Mouse (Mus musculus) monocyte, adult 5-6 weeks (primary cell): ENCODE results near the gene Gm38431. TPM values are rescaled to one million over a fixed set of nuclear protein-coding genes. Genes with fewer than 3 reads are reported as not detected.

Experiments
- ATAC-seq: fragments of 153-309, 156-312 bp; replicated peaks from 2 replicates; pipeline ENCODE4 v1.8.0; 2017; ENCODE audit warnings: mild to moderate bottlenecking; ENCODE audit not compliant: low TSS enrichment, insufficient number of reproducible peaks, severe bottlenecking, poor library complexity, low FRiP score
- total RNA-seq: library from RNA; stranded (forward); fragments of 200-1000, 200-491, 200-594 nt; gene quantifications from 3 replicates; pipeline ENCODE4 v1.2.3, GENCODE M21; 2017

Gm38431 gene
- total RNA-seq, 1 experiment from 2014 or later = 2.3 TPM

DNA sequence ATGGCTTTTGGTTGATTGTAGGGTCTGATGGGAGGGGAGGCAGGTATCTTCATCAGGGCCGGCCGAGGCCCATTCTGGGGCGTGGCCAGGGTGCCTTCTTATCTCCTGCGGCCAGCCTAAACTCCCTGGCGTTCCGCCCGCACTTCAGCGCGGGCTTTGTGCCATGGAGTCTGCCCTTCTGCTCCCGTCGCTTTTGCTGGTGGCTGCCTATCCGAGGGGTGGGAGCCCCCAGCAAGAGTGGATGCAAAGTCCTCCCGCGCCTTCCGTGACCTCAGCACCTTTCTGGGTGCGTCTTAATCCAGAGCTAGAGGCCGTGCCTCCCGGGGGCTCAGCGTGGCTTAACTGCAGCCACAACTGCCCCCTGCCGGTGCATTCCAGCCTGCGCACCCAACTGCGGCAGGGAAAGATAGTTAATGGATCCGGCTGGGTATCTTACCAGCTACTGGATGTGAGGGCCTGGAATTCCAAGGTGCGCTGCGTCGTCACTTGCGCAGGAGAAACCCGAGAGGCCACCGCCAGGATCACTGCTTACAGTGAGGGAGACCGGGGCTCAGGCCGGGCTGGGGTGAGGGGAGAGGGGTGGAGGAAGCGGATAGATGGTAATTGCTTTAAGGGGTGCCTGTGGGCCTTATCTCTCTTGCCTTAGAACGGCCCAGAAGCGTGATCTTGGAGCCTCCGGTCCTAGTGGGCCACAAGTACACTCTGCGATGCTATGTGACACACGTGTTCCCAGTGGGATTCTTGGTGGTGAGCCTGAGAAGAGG lies 62.3 kb downstream of the Gm38431 start, which contains the start of gene Icam4:
TSS of gene Icam4 (plus strand) at position 83 of the 764 bp plus-strand sequence.
- peak; percentile 28 for ATAC-seq

DNA sequence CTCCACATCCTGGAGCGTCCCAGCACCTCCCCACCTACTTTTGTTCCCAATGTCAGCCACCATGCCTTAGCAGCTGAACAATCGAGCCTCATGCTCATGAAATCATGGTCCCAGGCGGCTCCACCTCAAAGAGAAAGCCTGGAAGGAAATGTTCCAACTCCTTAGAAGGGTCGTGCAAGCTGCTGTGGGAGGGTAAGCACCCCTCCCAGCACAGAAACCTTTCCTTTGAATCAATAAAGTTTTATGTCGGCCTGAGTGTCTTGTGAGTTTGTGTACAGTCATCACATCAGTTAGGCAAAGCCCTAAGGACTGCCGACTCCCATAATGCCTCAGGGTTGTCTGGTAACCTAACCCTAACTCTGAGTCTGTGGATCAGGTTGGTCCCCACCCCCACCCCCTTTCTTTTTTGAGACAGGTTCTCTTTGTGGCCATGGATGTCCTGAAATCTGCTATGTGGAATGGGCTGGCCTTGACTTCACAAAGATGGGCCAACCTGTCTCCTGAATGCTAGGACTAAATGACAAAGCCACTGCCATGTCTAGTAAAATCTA lies 63.2 kb downstream of the Gm38431 start:
- ATAC-seq = no peak

DNA sequence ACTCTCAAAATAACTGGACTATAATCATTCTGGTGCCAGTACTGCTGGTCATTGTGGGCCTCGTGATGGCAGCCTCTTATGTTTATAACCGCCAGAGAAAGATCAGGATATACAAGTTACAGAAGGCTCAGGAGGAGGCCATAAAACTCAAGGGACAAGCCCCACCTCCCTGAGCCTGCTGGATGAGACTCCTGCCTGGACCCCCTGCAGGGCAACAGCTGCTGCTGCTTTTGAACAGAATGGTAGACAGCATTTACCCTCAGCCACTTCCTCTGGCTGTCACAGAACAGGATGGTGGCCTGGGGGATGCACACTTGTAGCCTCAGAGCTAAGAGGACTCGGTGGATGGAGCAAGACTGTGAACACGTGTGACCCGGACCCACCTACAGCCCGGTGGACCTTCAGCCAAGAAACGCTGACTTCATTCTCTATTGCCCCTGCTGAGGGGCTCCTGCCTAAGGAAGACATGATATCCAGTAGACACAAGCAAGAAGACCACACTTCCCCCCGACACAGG lies 64.0 kb downstream of the Gm38431 start:
- ATAC-seq = no peak

- no peak for ATAC-seq
Observed at GRCm38 (mm10) chr9:21026849-21027248, 64.9 kb downstream of the Gm38431 start.

DNA sequence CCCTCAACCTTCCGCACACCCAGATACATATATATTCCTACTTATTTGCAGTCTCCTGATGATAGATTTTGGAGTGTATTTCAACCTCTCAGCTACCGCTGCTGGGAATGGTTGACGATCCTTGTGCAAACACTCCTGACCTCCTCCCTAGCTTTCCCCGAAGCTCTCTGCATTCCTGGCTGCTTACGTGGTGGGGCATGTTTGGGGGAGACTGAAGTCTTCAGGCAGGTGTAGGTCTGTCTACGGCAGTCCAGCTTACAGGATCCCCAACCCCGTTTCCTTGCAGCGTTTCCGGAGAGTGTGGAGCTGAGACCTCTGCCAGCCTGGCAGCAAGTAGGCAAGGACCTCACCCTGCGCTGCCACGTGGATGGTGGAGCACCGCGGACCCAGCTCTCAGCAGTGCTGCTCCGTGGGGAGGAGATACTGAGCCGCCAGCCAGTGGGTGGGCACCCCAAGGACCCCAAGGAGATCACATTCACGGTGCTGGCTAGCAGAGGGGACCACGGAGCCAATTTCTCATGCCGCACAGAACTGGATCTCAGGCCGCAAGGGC lies 66.5 kb downstream of the Gm38431 start:
- ATAC-seq = no peak

DNA sequence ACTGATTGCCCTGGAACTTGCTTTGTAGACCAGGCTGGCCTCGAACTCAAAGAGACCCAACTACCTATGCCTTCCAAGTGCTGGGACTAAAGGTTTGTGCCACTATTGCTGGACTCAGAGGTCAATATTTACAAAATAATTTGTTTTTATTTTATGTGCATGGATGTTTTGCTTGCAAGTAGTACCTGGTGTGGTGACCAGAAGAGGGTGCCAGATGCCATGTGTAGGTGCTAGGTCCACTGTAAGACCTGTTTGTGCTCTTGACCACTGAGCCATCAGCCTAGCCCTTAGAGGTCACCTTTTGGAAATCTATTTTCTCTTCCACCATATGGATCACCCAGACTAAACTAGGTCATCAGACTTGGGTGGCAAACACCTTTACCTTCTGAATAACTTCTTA lies 69.1 kb downstream of the Gm38431 start:
- no peak for ATAC-seq

GRCm38 (mm10) chr9:21022288-21022687 lies 69.5 kb downstream of the Gm38431 start:
- no peak for ATAC-seq

DNA sequence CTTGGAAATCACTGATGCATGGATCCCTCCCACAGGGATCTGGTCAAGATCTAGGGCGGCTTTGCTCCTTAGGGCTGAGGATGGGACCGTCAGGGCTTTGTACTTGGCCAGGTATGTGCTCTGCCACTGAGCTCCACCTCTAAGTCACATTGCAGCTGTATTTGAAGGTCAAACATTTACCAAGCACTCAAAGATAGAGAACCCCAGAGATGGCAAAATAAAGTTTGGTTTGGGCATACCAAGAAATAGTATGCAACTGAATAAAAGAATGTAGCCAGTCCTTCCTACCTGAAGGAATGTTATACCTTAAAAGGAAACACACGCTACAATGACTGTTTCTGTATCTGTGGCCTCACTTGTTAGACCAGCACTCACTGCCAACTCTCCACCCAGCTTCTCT lies 70.4 kb downstream of the Gm38431 start:
- no peak for ATAC-seq

- ATAC-seq = no peak
Observed at GRCm38 (mm10) chr9:21018600-21018999, 73.2 kb downstream of the Gm38431 start.

Other genes starting within 250 kb of the Gm38431 start
- gene A230050P20Rik, start 223.4 kb downstream of the Gm38431 start, total RNA-seq = 5.2 to 12.0 TPM (median 11.8 TPM) in 3 replicates
- 0.49 to 0.57 TPM in 2 of 3 replicates, not detected in the other for gene Angptl6, start 212.3 kb downstream of the Gm38431 start, total RNA-seq
- 24.4 to 44.1 TPM (median 26.9 TPM) in 3 replicates for gene Ppan, start 203.8 kb downstream of the Gm38431 start, total RNA-seq
- 87.5 to 120 TPM (median 97.3 TPM) in 3 replicates for gene Eif3g, start 193.4 kb downstream of the Gm38431 start, total RNA-seq
- gene Dnmt1, start 132.1 kb downstream of the Gm38431 start, total RNA-seq = 44.6 to 108 TPM (median 56.9 TPM) in 3 replicates
- gene S1pr2, start 115.2 kb downstream of the Gm38431 start, total RNA-seq = 1.6 to 4.4 TPM (median 3.5 TPM) in 3 replicates
- gene Mrpl4, start 89.3 kb downstream of the Gm38431 start, total RNA-seq = 21.9 to 41.1 TPM (median 25.6 TPM) in 3 replicates
- 55.1 to 94.2 TPM (median 67.6 TPM) in 3 replicates for gene Icam1, start 76.0 kb downstream of the Gm38431 start, total RNA-seq
- gene Icam4, start 62.6 kb downstream of the Gm38431 start, total RNA-seq = 1.6 to 3.0 TPM in 2 of 3 replicates, not detected in the other
- not detected in 3 replicates for gene Icam5, start 59.9 kb downstream of the Gm38431 start, total RNA-seq
- 0.49 TPM in 1 of 3 replicates, not detected in the others for gene Zglp1, start 24.9 kb downstream of the Gm38431 start, total RNA-seq
- gene Gm49373, start 18.9 kb downstream of the Gm38431 start, total RNA-seq = not detected in 3 replicates
- 23.7 to 31.1 TPM (median 24.5 TPM) in 3 replicates for gene Fdx1l, start 18.4 kb downstream of the Gm38431 start, total RNA-seq
- 8.1 to 18.1 TPM (median 12.9 TPM) in 3 replicates for gene Raver1, start within 50 bp of the Gm38431 start, total RNA-seq
- 38.4 to 87.0 TPM (median 42.5 TPM) in 3 replicates for gene Tyk2, start 39.2 kb upstream of the Gm38431 start, total RNA-seq
- gene Cdc37, start 58.0 kb upstream of the Gm38431 start, total RNA-seq = 174 to 287 TPM (median 193 TPM) in 3 replicates
- 2.1 to 5.6 TPM (median 2.5 TPM) in 3 replicates for gene Pde4a, start 73.7 kb upstream of the Gm38431 start, total RNA-seq
- 21.7 to 32.5 TPM (median 22.1 TPM) in 3 replicates for gene Keap1, start 147.4 kb upstream of the Gm38431 start, total RNA-seq
- 303 to 435 TPM (median 308 TPM) in 3 replicates for gene S1pr5, start 156.4 kb upstream of the Gm38431 start, total RNA-seq
- 31.7 to 39.6 TPM (median 34.6 TPM) in 3 replicates for gene Atg4d, start 173.3 kb upstream of the Gm38431 start, total RNA-seq
- gene Kri1, start 196.0 kb upstream of the Gm38431 start, total RNA-seq = 91.2 to 154 TPM (median 120 TPM) in 3 replicates
- 58.8 to 83.6 TPM (median 66.5 TPM) in 3 replicates for gene Cdkn2d, start 199.4 kb upstream of the Gm38431 start, total RNA-seq
- 1.6 to 2.0 TPM (median 1.8 TPM) in 3 replicates for gene Ap1m2, start 220.3 kb upstream of the Gm38431 start, total RNA-seq
- gene Slc44a2, start 228.7 kb upstream of the Gm38431 start, total RNA-seq = 230 to 297 TPM (median 259 TPM) in 3 replicates